8 mouse cellular contexts compared by ENCODE assay signal in genomic region chr1:163929636-163930457, GRCm38 (mm10). TPM values are rescaled to one million over a fixed set of nuclear protein-coding genes. Genes with fewer than 3 reads are reported as not detected.
DNase-seq lines count a peak whose midpoint lies in the region; ATAC-seq and TF ChIP-seq lines count a peak whose summit lies in the region.

No protein-coding gene starts in this region.

- H3K9ac ChIP-seq in forebrain, embryonic 12.5 days = peak overlapping the region; percentile 95
- H3K9ac ChIP-seq in heart, postnatal 0 days (replicated peaks; ENCODE audit: low read depth, low read length) = peak overlapping the region; percentile 99
- H3K9ac ChIP-seq in liver, embryonic 16.5 days (ENCODE audit: low read depth, low read length) = peak overlapping the region; percentile 95
- peak overlapping the region; percentile 94 for H3K9ac ChIP-seq in neural tube, embryonic 13.5 days

- WGBS in forebrain, embryonic 12.5 days = under 1% methylated on average over 68 of the region's 77 CpGs
- WGBS in heart, postnatal 0 days = under 1% methylated on average over 77 of the region's 77 CpGs
- WGBS in liver, embryonic 16.5 days (ENCODE audit: insufficient replicate concordance) = under 1% methylated on average over 73 of the region's 77 CpGs
- WGBS in neural tube, embryonic 13.5 days = under 1% methylated on average over 66 of the region's 77 CpGs

- H3K36me3 ChIP-seq in E14TG2a.4 (ENCODE audit: insufficient read depth, low read length) = peaks cover 18% of the 10 kb centered on the region
- peaks cover 7% of the 10 kb centered on the region for H3K36me3 ChIP-seq in forebrain, embryonic 12.5 days (replicated peaks)
- H3K36me3 ChIP-seq in heart, postnatal 0 days (replicated peaks; ENCODE audit: control insufficient read depth, insufficient read depth, low read length) = peaks cover 16% of the 10 kb centered on the region
- peaks cover 7% of the 10 kb centered on the region; the same call in 1 of the 2 replicates for H3K36me3 ChIP-seq in liver, embryonic 16.5 days (ENCODE audit: control insufficient read depth, insufficient read depth)
- H3K36me3 ChIP-seq in neural tube, embryonic 13.5 days = peaks cover 17% of the 10 kb centered on the region
- H3K36me3 ChIP-seq in testis, adult 2 months (ENCODE audit: control insufficient read depth, insufficient read depth, low read length) = no peaks in the 10 kb centered on the region; the same call in 1 of the 2 replicates

- ATAC-seq in forebrain, embryonic 12.5 days (ENCODE audit: low FRiP score) = peak; percentile 96
- ATAC-seq in heart, postnatal 0 days (ENCODE audit: insufficient read depth, low read depth) = peak; percentile 90
- peak; percentile 90 for ATAC-seq in liver, embryonic 16.5 days (ENCODE audit: low read depth)
- peak; percentile 98 for ATAC-seq in neural tube, embryonic 13.5 days (ENCODE audit: low read depth)

- peak; percentile 75; the same call in 1 of the 2 replicates for TF ChIP-seq EP300 in heart, postnatal 0 days (IDR thresholded peaks at IDR 0.05; ENCODE audit: low read depth)

- no peaks in the 10 kb centered on the region for H3K9me3 ChIP-seq in E14TG2a.4 (ENCODE audit: low read length)
- H3K9me3 ChIP-seq in forebrain, embryonic 12.5 days = no peaks in the 10 kb centered on the region
- H3K9me3 ChIP-seq in heart, postnatal 0 days (replicated peaks; ENCODE audit: control insufficient read depth, low read length) = no peaks in the 10 kb centered on the region
- H3K9me3 ChIP-seq in liver, embryonic 16.5 days (replicated peaks; ENCODE audit: control insufficient read depth, low read length) = no peaks in the 10 kb centered on the region
- no peaks in the 10 kb centered on the region for H3K9me3 ChIP-seq in neural tube, embryonic 13.5 days

- H3K4me1 ChIP-seq in E14TG2a.4 (replicated peaks; ENCODE audit: low read depth, low read length) = peaks cover 32% of the 10 kb centered on the region
- H3K4me1 ChIP-seq in forebrain, embryonic 12.5 days = peaks cover 18% of the 10 kb centered on the region
- peaks cover 10% of the 10 kb centered on the region for H3K4me1 ChIP-seq in heart, postnatal 0 days (ENCODE audit: control insufficient read depth, insufficient read depth)
- H3K4me1 ChIP-seq in liver, embryonic 16.5 days (ENCODE audit: control insufficient read depth, low read depth, low read length) = peaks cover 19% of the 10 kb centered on the region
- peaks cover 24% of the 10 kb centered on the region for H3K4me1 ChIP-seq in neural tube, embryonic 13.5 days (replicated peaks)
- H3K4me1 ChIP-seq in testis, adult 2 months (ENCODE audit: control insufficient read depth, insufficient read depth, low read length) = peaks cover 3% of the 10 kb centered on the region

- peak overlapping the region; percentile 84 for H3K4me2 ChIP-seq in forebrain, embryonic 12.5 days
- peak overlapping the region; percentile 88 for H3K4me2 ChIP-seq in heart, postnatal 0 days (ENCODE audit: low read depth, low read length)
- peak overlapping the region; percentile 53 for H3K4me2 ChIP-seq in liver, embryonic 16.5 days (ENCODE audit: low read depth, low read length)
- H3K4me2 ChIP-seq in neural tube, embryonic 13.5 days = peak overlapping the region; percentile 88

- H3K27me3 ChIP-seq in E14TG2a.4 (ENCODE audit: insufficient read depth, low read length) = no peaks in the 10 kb centered on the region
- no peaks in the 10 kb centered on the region for H3K27me3 ChIP-seq in forebrain, embryonic 12.5 days
- H3K27me3 ChIP-seq in heart, postnatal 0 days (ENCODE audit: control insufficient read depth, insufficient read depth, low read length) = no peaks in the 10 kb centered on the region
- no peaks in the 10 kb centered on the region for H3K27me3 ChIP-seq in liver, embryonic 16.5 days (ENCODE audit: control insufficient read depth, insufficient read depth, low read depth, low read length)
- H3K27me3 ChIP-seq in neural tube, embryonic 13.5 days = no peaks in the 10 kb centered on the region
- no peaks in the 10 kb centered on the region for H3K27me3 ChIP-seq in testis, adult 2 months (ENCODE audit: control insufficient read depth, insufficient read depth, low read length)

- no peak for TF ChIP-seq CTCF in E14TG2a.4 (conservative IDR thresholded peaks at IDR 0.05; ENCODE audit: low read length)
- no peak for TF ChIP-seq CTCF in heart, postnatal 0 days (IDR thresholded peaks at IDR 0.05; ENCODE audit: low read depth)
- no peak for TF ChIP-seq CTCF in testis, adult 2 months (IDR thresholded peaks at IDR 0.05; ENCODE audit: control insufficient read depth, insufficient read depth, insufficient replicate concordance, low read depth, low read length)

- peak overlapping the region; percentile 95 for H3K4me3 ChIP-seq in E14TG2a.4 (replicated peaks; ENCODE audit: low read length)
- peak overlapping the region; percentile 95 for H3K4me3 ChIP-seq in forebrain, embryonic 12.5 days (replicated peaks)
- H3K4me3 ChIP-seq in heart, postnatal 0 days (ENCODE audit: low read depth, low read length) = peak overlapping the region; percentile 98
- H3K4me3 ChIP-seq in liver, embryonic 16.5 days (ENCODE audit: low read depth, low read length) = peak overlapping the region; percentile 90
- H3K4me3 ChIP-seq in neural tube, embryonic 13.5 days = peak overlapping the region; percentile 97
- H3K4me3 ChIP-seq in testis, adult 2 months (ENCODE audit: control insufficient read depth, low read depth, low read length) = peak overlapping the region; percentile 96

- DNase-seq in c-Kit-positive CD71-positive TER-119-positive erythroid progenitor cells, embryonic 14.5 days (ENCODE audit: low spot score) = peak; percentile 85
- peak; percentile 90 for DNase-seq in heart, postnatal 0 days (ENCODE audit: low spot score)
- peak; percentile 93 to 95 for DNase-seq in kidney, postnatal 4 days

- peak; percentile 6 for TF ChIP-seq POLR2A in testis, adult 2 months (IDR thresholded peaks at IDR 0.05; ENCODE audit: control insufficient read depth, low read depth, low read length)

- H3K27ac ChIP-seq in forebrain, embryonic 12.5 days = peak overlapping the region; percentile 86
- H3K27ac ChIP-seq in heart, postnatal 0 days (ENCODE audit: low read depth) = peak overlapping the region; percentile 60
- H3K27ac ChIP-seq in liver, embryonic 16.5 days (ENCODE audit: low read length) = peak overlapping the region; percentile 83
- H3K27ac ChIP-seq in neural tube, embryonic 13.5 days (replicated peaks) = peak overlapping the region; percentile 92
- H3K27ac ChIP-seq in testis, adult 2 months (ENCODE audit: control insufficient read depth, insufficient read depth, low read depth, low read length) = peak overlapping the region; percentile 89

RNA-seq across cellular contexts. Expression of gene Scyl3, which starts 0.9 kb away (rescaled TPM):
- 20.5 and 22.0 TPM in 2 replicates for polyA plus RNA-seq in forebrain, embryonic 12.5 days (2016; fragmentation: Nextera tagmentation; extraction: Ambion mirVana)
- 11.2 and 11.9 TPM in 2 replicates for total RNA-seq in heart, postnatal 0 days (2014; rRNA removed; ENCODE audit: low replicate concordance)
- 6.4 and 7.3 TPM in 2 replicates for polyA plus RNA-seq in heart, postnatal 0 days (2015; fragmentation: Nextera tagmentation; extraction: Ambion mirVana)
- 8.3 TPM in 2 replicates for polyA plus RNA-seq in liver, embryonic 16.5 days (2015; fragmentation: Nextera tagmentation; extraction: Ambion mirVana)
- 15.5 and 17.1 TPM in 2 replicates for polyA plus RNA-seq in neural tube, embryonic 13.5 days (2015; fragmentation: Nextera tagmentation; extraction: Ambion mirVana)
- 9.0 TPM in 2 replicates for polyA plus RNA-seq in testis, adult 2 months (2012; rRNA removed)

Comparison
In these comparisons a context has a peak if more than half of its experiments do, and no peak if none do; other contexts are left out.
1. Peak in every context shown above with its lines: DNase-seq, ATAC-seq, H3K4me3 ChIP-seq and H3K27ac ChIP-seq.